Mouse (Mus musculus) E14TG2a.4 (cell line): ENCODE data around the gene Pacs2.

Source experiments
- CTCF ChIP-seq: conservative IDR thresholded peaks from 2 replicates; pipeline ENCODE4 v1.5.1; 2014; ENCODE audit warnings: low read length
- NANOG ChIP-seq: IDR thresholded peaks from 2 replicates; pipeline ENCODE4 v1.6.1; 2014; ENCODE audit warnings: borderline replicate concordance, low read length, mixed read lengths

DNA sequence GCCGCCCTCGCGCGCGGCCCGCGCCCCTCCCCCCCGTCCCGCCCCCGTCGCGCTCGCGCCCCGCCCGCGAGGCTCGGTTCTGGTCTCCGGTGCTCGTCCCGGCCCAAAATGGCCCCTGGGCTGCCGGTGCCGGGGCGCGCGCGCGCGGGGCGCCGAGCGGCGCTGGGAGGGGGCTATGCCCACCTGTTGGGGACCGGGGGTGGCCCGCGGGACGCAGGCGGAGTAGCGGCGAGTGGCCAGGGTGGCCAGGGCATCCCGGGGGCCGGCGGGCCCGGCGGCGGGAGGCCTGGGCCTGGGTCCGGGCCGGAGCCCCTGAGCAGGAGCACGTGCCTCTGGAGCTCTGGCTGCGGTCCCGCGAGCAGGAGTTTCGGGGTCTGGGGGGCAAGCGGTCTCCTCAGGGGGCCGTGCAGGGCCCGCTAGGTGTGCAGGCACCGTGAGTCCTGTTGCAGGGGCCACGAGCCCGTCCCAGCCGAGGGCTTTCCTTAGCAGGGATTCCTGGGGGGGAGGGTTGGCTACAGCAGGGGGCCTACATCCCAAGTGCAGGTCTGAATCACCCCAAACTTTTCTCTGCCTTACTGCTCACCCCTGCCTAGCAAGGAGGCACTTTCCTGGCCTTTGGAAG is 84.3 kb downstream of the Pacs2 start:
- TF ChIP-seq CTCF: no peak
- no peak for TF ChIP-seq NANOG
